Mouse (Mus musculus) left cerebral cortex, adult 2 months (tissue): ENCODE results near the gene Agap1. TPM values are rescaled to one million over a fixed set of nuclear protein-coding genes. Genes with fewer than 3 reads are reported as not detected.

Source experiments
- DNase-seq, 2 experiments: peaks; one replicate each; pipeline ENCODE4 v3.0.0; 2021 to 2022; ENCODE audit warnings: low spot score in 2 of 2, mixed read lengths in 1 of 2; ENCODE audit errors: extremely low spot score in 1 of 2
- H3K27ac ChIP-seq: fragments of 200-600 bp; 2 replicates; pipeline ENCODE4 v1.8.1; 2022
- H3K4me3 ChIP-seq: fragments of 200-600 bp; 2 replicates; pipeline ENCODE4 v1.8.1; 2022
- CTCF ChIP-seq: fragments of 200-600 bp; IDR thresholded peaks from 2 replicates; pipeline ENCODE4 v1.8.1; 2022; ENCODE audit warnings: antibody characterized with exemption, mild to moderate bottlenecking, moderate library complexity
- intact Hi-C: fragments of 180-260 bp; cut with DNase I; formaldehyde crosslinking; loops from one replicate; pipeline ENCODE4 v1.15.1; 2025
- total RNA-seq, 2 experiments: library from RNA; stranded (reverse); gene quantifications; 2 replicates each; pipeline ENCODE4 v1.2.3; 2021

Gene Agap1
- total RNA-seq, 2 experiments from 2014 or later: 270 to 281 TPM

GRCm38 (mm10) chr1:89935493-89936348 is 481.1 kb downstream of the Agap1 start:
- no peak for DNase-seq

DNA sequence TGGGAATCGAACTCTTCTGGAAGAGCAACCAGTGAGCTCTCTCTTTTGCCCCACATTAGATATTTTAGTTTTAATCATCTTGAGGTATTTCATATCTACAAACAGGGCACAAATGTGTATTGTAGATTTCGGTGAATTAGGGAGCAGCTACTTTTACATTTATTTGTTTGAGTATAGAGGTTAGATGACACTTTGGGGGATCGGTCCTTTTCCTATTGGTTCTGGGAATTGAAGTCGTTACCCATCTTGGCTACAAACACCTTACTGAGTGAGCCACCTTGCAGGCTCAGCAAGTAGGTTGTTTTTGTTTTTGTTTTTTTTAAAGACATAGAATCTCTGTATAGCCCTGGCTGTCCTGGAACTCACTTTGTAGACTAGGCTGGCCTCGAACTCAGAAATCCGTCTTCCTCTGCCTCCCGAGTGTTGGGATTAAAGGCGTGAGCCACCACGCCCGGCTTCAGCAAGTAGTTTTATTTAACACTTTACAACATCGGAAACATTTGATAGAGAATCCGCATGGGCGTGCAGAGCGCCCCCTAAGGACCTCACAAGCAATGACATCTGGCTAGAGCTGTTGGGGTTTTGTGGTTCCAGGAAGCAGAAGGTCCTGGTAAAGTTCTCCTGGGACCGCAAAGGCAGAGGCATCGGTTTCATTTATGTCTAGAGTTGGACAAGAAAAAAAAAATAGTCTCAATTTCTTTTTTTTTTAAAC is 484.4 kb downstream of the Agap1 start:
- intact Hi-C loops: no loop called here
- DNase-seq: no peak
- Histone ChIP-seq H3K4me3 (no peak overlapping the region), H3K27ac (no peak overlapping the region)
- peak; percentile 51 for TF ChIP-seq CTCF

More at GRCm38 (mm10) chr1:89935493-89936348, 481.1 kb downstream of the Agap1 start:
- intact Hi-C loops: no loop called here
- no peak overlapping the region for H3K4me3 ChIP-seq
- TF ChIP-seq CTCF: no peak
- no peak overlapping the region for H3K27ac ChIP-seq

- no peak for DNase-seq
- intact Hi-C loops: no loop called here
- TF ChIP-seq CTCF: no peak
- no peak overlapping the region for H3K4me3 ChIP-seq
- no peak overlapping the region for H3K27ac ChIP-seq
These were observed 485.0 kb downstream of the Agap1 start for GRCm38 (mm10) chr1:89939596-89939960.

DNA sequence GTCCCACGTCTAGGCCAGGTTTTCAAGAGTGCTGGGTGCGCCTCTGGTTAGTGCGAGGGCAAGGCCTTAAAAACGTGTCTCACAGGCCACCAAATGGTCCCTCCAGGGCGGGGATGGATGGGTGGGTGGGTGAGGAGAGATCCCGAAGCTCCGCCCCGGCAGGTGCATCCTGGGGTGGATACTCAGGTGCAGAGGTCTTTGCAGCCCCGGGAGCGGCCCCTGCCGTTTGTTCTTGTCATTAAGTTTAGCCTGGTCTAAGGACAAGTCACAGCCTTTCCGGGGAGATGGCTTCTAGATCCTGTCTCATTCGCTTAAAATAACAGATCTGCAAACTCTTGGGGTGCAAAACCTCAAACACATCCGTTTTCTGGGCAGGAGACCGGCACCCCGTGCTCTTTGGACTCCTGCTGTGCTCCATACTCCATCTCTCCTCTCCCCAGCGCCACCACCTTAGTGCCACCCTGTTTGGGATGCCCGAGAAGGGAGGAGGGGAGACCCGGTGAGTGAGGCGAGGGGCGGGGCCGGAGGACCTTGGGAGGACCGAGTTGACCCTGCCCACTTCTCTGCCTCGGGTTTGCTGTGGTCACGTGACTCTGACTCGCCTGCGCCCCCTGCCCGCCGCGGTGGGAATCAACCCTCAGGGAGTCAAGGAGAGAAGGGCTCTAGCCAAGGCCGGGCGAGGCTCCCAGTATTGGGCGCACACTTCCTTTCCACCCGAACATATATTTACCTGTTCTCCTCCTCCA is 485.5 kb downstream of the Agap1 start:
- Histone ChIP-seq H3K27ac (no peak overlapping the region), H3K4me3 (no peak overlapping the region)
- peak; percentile 31 to 46 for DNase-seq
- peak; percentile 59 for TF ChIP-seq CTCF
- intact Hi-C loops: loop anchor here (5.0 kb wide), 1 partner anchor 78 kb away; no protein-coding TSS in a partner anchor

DNA sequence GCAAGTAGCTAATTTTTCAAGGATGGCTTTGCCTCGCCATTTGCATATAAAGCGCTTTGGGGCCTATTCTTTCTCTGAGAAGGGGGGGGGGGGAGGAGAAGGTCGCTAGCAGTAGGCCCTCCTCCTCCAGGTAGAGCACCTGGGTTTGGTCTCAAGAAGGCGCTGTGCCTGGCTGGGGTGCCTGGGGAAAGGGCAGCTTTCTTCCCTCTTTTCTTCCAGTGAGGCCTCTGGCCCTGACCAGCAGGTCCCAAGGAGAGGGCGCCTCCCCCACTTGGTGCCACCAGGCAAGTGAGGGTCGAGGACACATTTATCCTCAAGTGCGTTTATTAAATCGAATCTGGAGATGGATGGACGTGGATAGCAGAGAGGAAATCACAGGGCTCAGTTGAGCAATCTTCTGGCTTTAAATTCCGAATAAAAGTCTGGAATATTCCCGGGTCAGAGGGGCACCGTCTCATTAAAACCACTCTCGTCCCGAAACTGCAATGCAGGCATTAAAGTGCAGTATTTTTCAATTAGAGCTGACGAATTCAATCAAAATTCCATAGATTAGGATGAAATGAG is 486.4 kb downstream of the Agap1 start:
- no peak for TF ChIP-seq CTCF
- H3K4me3 ChIP-seq: no peak overlapping the region
- intact Hi-C loops: loop anchor here (5.0 kb wide), 1 partner anchor 79 kb away; no protein-coding TSS in a partner anchor
- DNase-seq: no peak
- no peak overlapping the region for H3K27ac ChIP-seq

- no peak for DNase-seq
- Histone ChIP-seq H3K27ac (no peak overlapping the region), H3K4me3 (no peak overlapping the region; the same call in 1 of the 2 replicates)
- intact Hi-C loops: loop anchor here (2.0 to 5.0 kb wide), 2 partner anchors 80 to 273 kb away; no protein-coding TSS in a partner anchor
- no peak for TF ChIP-seq CTCF
These were observed 487.2 kb downstream of the Agap1 start for GRCm38 (mm10) chr1:89941701-89942381.

DNA sequence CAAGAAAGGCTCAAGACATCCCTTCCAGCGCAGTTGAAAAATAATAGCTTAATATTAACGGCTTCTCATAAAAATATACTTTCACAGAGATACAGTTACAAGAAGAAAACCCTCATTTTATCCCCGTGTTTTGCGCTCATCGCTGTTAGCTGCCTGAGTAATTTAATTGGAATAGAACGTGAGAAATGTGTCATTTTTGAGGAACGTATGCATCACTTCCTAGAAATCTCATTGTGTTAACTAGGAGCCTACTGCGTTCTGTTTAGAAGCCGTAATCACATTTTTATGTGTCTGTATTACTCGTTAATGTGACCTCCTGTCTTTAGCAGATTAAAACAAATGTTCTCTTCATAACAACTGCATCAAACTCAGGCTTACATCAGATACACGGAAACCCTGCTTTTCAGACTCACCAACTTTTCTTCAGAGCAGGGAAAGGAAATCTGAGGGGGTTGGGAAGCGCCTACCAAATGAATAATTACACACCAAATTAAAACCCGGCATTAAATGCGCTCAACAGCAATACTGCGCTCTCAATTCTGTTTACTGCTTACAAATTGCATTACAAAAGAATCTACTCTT is 487.9 kb downstream of the Agap1 start:
- no peak for TF ChIP-seq CTCF
- Histone ChIP-seq H3K4me3 (no peak overlapping the region), H3K27ac (no peak overlapping the region)
- intact Hi-C loops: loop anchor here (2.0 to 5.0 kb wide), 2 partner anchors 80 to 274 kb away; no protein-coding TSS in a partner anchor
- DNase-seq: no peak

- TF ChIP-seq CTCF: peak; percentile 80
- H3K4me3 ChIP-seq: no peak overlapping the region
- H3K27ac ChIP-seq: no peak overlapping the region
- DNase-seq: peak; percentile 59 to 70
- intact Hi-C loops: loop anchor here (1.0 to 5.0 kb wide), 3 partner anchors 81 to 297 kb away; no protein-coding TSS in a partner anchor
These were observed 488.6 kb downstream of the Agap1 start for GRCm38 (mm10) chr1:89943202-89943601.
